Mouse (Mus musculus) bone marrow macrophage, adult 2 months (primary cell): ENCODE measurements at regions not wholly inside any gene's neighbourhood (a gene's known extent, or its start where the extent isn't known, plus 50 kb on each side); places are given as distances from the start of the nearest gene placed in this dataset.

Experiments used
- CTCF ChIP-seq: IDR thresholded peaks from 2 replicates; pipeline ENCODE4 v1.5.1; 2012; ENCODE audit warnings: low read depth, mild to moderate bottlenecking, low read length, moderate library complexity
- POLR2A ChIP-seq: IDR thresholded peaks from 2 replicates; pipeline ENCODE4 v1.6.1; 2012; ENCODE audit warnings: mild to moderate bottlenecking, low read depth, low read length, borderline replicate concordance

- no peak for TF ChIP-seq POLR2A
- TF ChIP-seq CTCF = no peak
These were observed 572.7 kb upstream of the Tenm4 start for GRCm38 (mm10) chr7:95598339-95598738.
